Mouse (Mus musculus) MEL (cell line): ENCODE data around the gene Eid1. TPM values are rescaled to one million over a fixed set of nuclear protein-coding genes. Genes with fewer than 3 reads are reported as not detected.

Experiments
- DNase-seq: peaks from one replicate; pipeline ENCODE4 v3.0.0; 2011; ENCODE audit warnings: low read depth, low spot score
- H3K27ac ChIP-seq: 2 replicates; pipeline ENCODE4 v1.5.1; 2012; ENCODE audit warnings: low read depth, mild to moderate bottlenecking, control low read depth, low read length, moderate library complexity; ENCODE audit not compliant: control insufficient read depth
- H3K27me3 ChIP-seq, 2 experiments: fragments of 150-350 bp in 1 of 2; sonication (generic) in 1 of 2; 2 replicates each; pipeline ENCODE4 v1.6.1; 2012; ENCODE audit warnings: low read length in 2 of 2, mild to moderate bottlenecking in 2 of 2, improper control_type of control experiment in 1 of 2, moderate library complexity in 1 of 2; ENCODE audit not compliant: insufficient read depth in 2 of 2, control insufficient read depth in 1 of 2
- H3K36me3 ChIP-seq, 2 experiments: 2 replicates each; pipeline ENCODE4 v1.6.1; 2012 to 2014; ENCODE audit warnings: low read length in 2 of 2, improper control_type of control experiment in 1 of 2, inconsistent platforms in 1 of 2, mild to moderate bottlenecking in 1 of 2; ENCODE audit not compliant: insufficient read depth in 2 of 2, control insufficient read depth in 1 of 2
- H3K4me1 ChIP-seq, 2 experiments: fragments of 150-350 bp in 1 of 2; sonication (generic) in 1 of 2; 2 replicates each; pipeline ENCODE4 v1.6.1; 2012; ENCODE audit warnings: low read length in 2 of 2, improper control_type of control experiment in 1 of 2, mild to moderate bottlenecking in 1 of 2; ENCODE audit not compliant: insufficient read depth in 2 of 2, control insufficient read depth in 1 of 2
- H3K4me3 ChIP-seq, 2 experiments: fragments of 150-350 bp in 1 of 2; sonication (generic) in 1 of 2; 2 replicates each; pipeline ENCODE4 v1.5.1; 2012; ENCODE audit warnings: low read depth in 2 of 2, low read length in 2 of 2, mild to moderate bottlenecking in 2 of 2, moderate library complexity in 2 of 2, control low read depth in 1 of 2, improper control_type of control experiment in 1 of 2; ENCODE audit not compliant: control insufficient read depth in 1 of 2, insufficient read depth in 1 of 2
- H3K79me2 ChIP-seq: 2 replicates; pipeline ENCODE4 v1.6.1; 2012; ENCODE audit warnings: mild to moderate bottlenecking, low read length, moderate library complexity; ENCODE audit not compliant: control insufficient read depth, poor library complexity, insufficient read depth
- H3K9ac ChIP-seq: 2 replicates; pipeline ENCODE4 v1.6.1; 2012; ENCODE audit warnings: low read depth, mild to moderate bottlenecking, control low read depth, low read length, moderate library complexity; ENCODE audit not compliant: control insufficient read depth, poor library complexity, severe bottlenecking
- H3K9me3 ChIP-seq: fragments of 150-350 bp; sonication (generic); replicated peaks from 2 replicates; pipeline ENCODE4 v1.6.1; 2012; ENCODE audit warnings: mild to moderate bottlenecking, low read length, improper control_type of control experiment, moderate library complexity; ENCODE audit not compliant: insufficient read depth
- BHLHE40 ChIP-seq: IDR thresholded peaks from 2 replicates; pipeline ENCODE4 v1.6.1; 2012; ENCODE audit warnings: low read depth, mild to moderate bottlenecking, inconsistent platforms, low read length, improper control_type of control experiment, borderline replicate concordance
- CTCF ChIP-seq, 3 experiments: IDR thresholded peaks in 2 of 3; conservative IDR thresholded peaks in 1 of 3; 2 replicates each; pipeline ENCODE4 v1.5.1; 2011 to 2012; ENCODE audit warnings: low read length in 3 of 3, low read depth in 2 of 3, mild to moderate bottlenecking in 2 of 3, improper control_type of control experiment in 1 of 3, inconsistent platforms in 1 of 3, mixed read lengths in 1 of 3, moderate library complexity in 1 of 3; ENCODE audit not compliant: control insufficient read depth in 1 of 3, insufficient read depth in 1 of 3, poor library complexity in 1 of 3, severe bottlenecking in 1 of 3
- EP300 ChIP-seq, 2 experiments: IDR thresholded peaks; 2 replicates each; pipeline ENCODE4 v1.6.1; 2011; ENCODE audit warnings: improper control_type of control experiment in 2 of 2, low read length in 2 of 2, low read depth in 1 of 2, mild to moderate bottlenecking in 1 of 2
- GABPA ChIP-seq: IDR thresholded peaks from 2 replicates; pipeline ENCODE4 v1.6.1; 2012; ENCODE audit warnings: low read depth, mild to moderate bottlenecking, inconsistent platforms, low read length, improper control_type of control experiment, moderate library complexity
- GATA1 ChIP-seq: IDR thresholded peaks from 2 replicates; pipeline ENCODE4 v1.6.1; 2011; ENCODE audit warnings: low read depth, low read length, improper control_type of control experiment
- HCFC1 ChIP-seq: IDR thresholded peaks from 2 replicates; pipeline ENCODE4 v1.6.1; 2012; ENCODE audit warnings: low read depth, mild to moderate bottlenecking, inconsistent platforms, low read length, improper control_type of control experiment, moderate library complexity
- KAT2A ChIP-seq: conservative IDR thresholded peaks from 2 replicates; pipeline ENCODE4 v1.6.1; 2012; ENCODE audit warnings: low read depth, low read length, improper control_type of control experiment, inconsistent platforms
- MAZ ChIP-seq: IDR thresholded peaks from 2 replicates; pipeline ENCODE4 v1.6.1; 2012; ENCODE audit warnings: low read depth, mild to moderate bottlenecking, inconsistent platforms, low read length, improper control_type of control experiment
- MEF2A ChIP-seq: IDR thresholded peaks from 2 replicates; pipeline ENCODE4 v1.6.1; 2014; ENCODE audit warnings: low read depth, mild to moderate bottlenecking, inconsistent platforms, low read length, improper control_type of control experiment; ENCODE audit not compliant: poor library complexity, insufficient replicate concordance, severe bottlenecking; ENCODE audit errors: extremely low read depth
- MXI1 ChIP-seq: IDR thresholded peaks from 2 replicates; pipeline ENCODE4 v1.6.1; 2011; ENCODE audit warnings: mild to moderate bottlenecking, low read depth, low read length, improper control_type of control experiment
- NRF1 ChIP-seq: IDR thresholded peaks from 2 replicates; pipeline ENCODE4 v1.6.1; 2014; ENCODE audit warnings: low read depth, mild to moderate bottlenecking, inconsistent platforms, low read length, improper control_type of control experiment, moderate library complexity; ENCODE audit not compliant: poor library complexity, insufficient read depth, severe bottlenecking
- POLR2A ChIP-seq, 2 experiments: IDR thresholded peaks; 2 replicates each; pipeline ENCODE4 v1.6.1; 2011 to 2012; ENCODE audit warnings: low read length in 2 of 2, mild to moderate bottlenecking in 2 of 2, control low read depth in 1 of 2, improper control_type of control experiment in 1 of 2, low read depth in 1 of 2, moderate library complexity in 1 of 2; ENCODE audit not compliant: control insufficient read depth in 1 of 2, insufficient read depth in 1 of 2, poor library complexity in 1 of 2
- POLR2AphosphoS2 ChIP-seq: IDR thresholded peaks from 2 replicates; pipeline ENCODE4 v1.6.1; 2011; ENCODE audit warnings: low read length, improper control_type of control experiment
- POLR2AphosphoS5 ChIP-seq: IDR thresholded peaks from 2 replicates; pipeline ENCODE4 v1.6.1; 2012; ENCODE audit warnings: low read depth, borderline replicate concordance, mild to moderate bottlenecking, inconsistent platforms, low read length, moderate library complexity, mixed read lengths
- RAD21 ChIP-seq: IDR thresholded peaks from 2 replicates; pipeline ENCODE4 v1.6.1; 2011; ENCODE audit warnings: mild to moderate bottlenecking, low read depth, low read length, improper control_type of control experiment
- RCOR1 ChIP-seq: IDR thresholded peaks from 2 replicates; pipeline ENCODE4 v1.6.1; 2012; ENCODE audit warnings: low read depth, mild to moderate bottlenecking, inconsistent platforms, low read length, improper control_type of control experiment
- SMC3 ChIP-seq: IDR thresholded peaks from 2 replicates; pipeline ENCODE4 v1.6.1; 2011; ENCODE audit warnings: low read depth, low read length, improper control_type of control experiment
- TAL1 ChIP-seq: IDR thresholded peaks from 2 replicates; pipeline ENCODE4 v1.6.1; 2012; ENCODE audit warnings: mild to moderate bottlenecking, inconsistent platforms, low read length, moderate library complexity, mixed read lengths
- TBP ChIP-seq: IDR thresholded peaks from 2 replicates; pipeline ENCODE4 v1.8.0; 2011; ENCODE audit warnings: low read depth, low read length, improper control_type of control experiment
- UBTF ChIP-seq: IDR thresholded peaks from 2 replicates; pipeline ENCODE4 v1.6.1; 2012; ENCODE audit warnings: low read depth, mild to moderate bottlenecking, inconsistent platforms, low read length, improper control_type of control experiment, moderate library complexity, borderline replicate concordance; ENCODE audit not compliant: insufficient read depth
- USF1 ChIP-seq: IDR thresholded peaks from 2 replicates; pipeline ENCODE4 v1.6.1; 2014; ENCODE audit warnings: low read depth, mild to moderate bottlenecking, inconsistent platforms, low read length, improper control_type of control experiment, moderate library complexity
- ZC3H11A ChIP-seq: IDR thresholded peaks from 2 replicates; pipeline ENCODE4 v1.6.1; 2012; ENCODE audit warnings: low read depth, mild to moderate bottlenecking, inconsistent platforms, low read length, improper control_type of control experiment
- polyA plus RNA-seq, 2 experiments: library from polyadenylated mRNA; stranded (reverse) in 1 of 2; unstranded in 1 of 2; fragments of >175 nt in 1 of 2; fragments of >200 nt in 1 of 2; gene quantifications; 2 replicates each; pipeline versions ENCODE4 v1.2.1 to v1.2.4; 2012; ENCODE audit warnings: low replicate concordance in 2 of 2, low read depth in 1 of 2; ENCODE audit not compliant: insufficient read length in 2 of 2, insufficient read depth in 1 of 2, missing spikeins in 1 of 2
- total RNA-seq: library from RNA; depleted of rRNA; stranded (reverse); fragments of 300-350 nt; gene quantifications from 2 replicates; pipeline ENCODE4 v1.2.3, GENCODE M21; 2012

Eid1 gene
- total and polyA plus RNA-seq, 3 experiments, result 16.4 to 33.9 TPM; not detected in 1

- Histone ChIP-seq H3K27me3 (no peaks in the 10 kb centered on the region), H3K79me2 (peaks cover 9% of the 10 kb centered on the region), H3K27ac (no peak overlapping the region), H3K9me3 (no peaks in the 10 kb centered on the region), H3K4me3 (no peak overlapping the region), H3K4me1 (peaks cover 16 to 19% of the 10 kb centered on the region in 2 experiments), H3K9ac (no peak overlapping the region), H3K36me3 (peaks cover 0 to 32% of the 10 kb centered on the region in 2 experiments; a peak in 2 of 4 replicates)
- DNase-seq, result peak; percentile 70
- peak; percentile 7 to 55 (median 42); a peak in 4 of 6 replicates for TF ChIP-seq CTCF (IDR thresholded peaks at IDR 0.05 in 2 of 3, conservative IDR thresholded peaks at IDR 0.05 in 1 of 3; ENCODE audit: control insufficient read depth in 1 of 3, insufficient read depth in 1 of 3, low read depth in 2 of 3, low read length in 3 of 3, poor library complexity in 1 of 3, severe bottlenecking in 1 of 3)
- no peak for TF ChIP-seq BHLHE40
Measured at GRCm38 (mm10) chr2:125670846-125671245, 2.0 kb upstream of the Eid1 start.

- no peak for DNase-seq
- peak overlapping the region; percentile 68 to 87 for H3K4me3 ChIP-seq
Measured at GRCm38 (mm10) chr2:125672568-125672956, 333 bp upstream of the Eid1 start.

GRCm38 (mm10) chr2:125681811-125682210 is 8.9 kb downstream of the Eid1 start:
- H3K4me3 ChIP-seq, result no peak overlapping the region
- TF ChIP-seq EP300 (IDR thresholded peaks at IDR 0.05; ENCODE audit: low read depth in 1 of 2, low read length in 2 of 2) (no peak), KAT2A (no peak), NRF1 (no peak), GATA1 (no peak), CTCF (IDR thresholded peaks at IDR 0.05 in 2 of 3, conservative IDR thresholded peaks at IDR 0.05 in 1 of 3; ENCODE audit: control insufficient read depth in 1 of 3, insufficient read depth in 1 of 3, low read depth in 2 of 3, low read length in 3 of 3, poor library complexity in 1 of 3, severe bottlenecking in 1 of 3) (no peak), USF1 (no peak), TBP (no peak), MAZ (no peak), MEF2A (no peak), RAD21 (no peak), TAL1 (no peak), HCFC1 (no peak), RCOR1 (no peak), ZC3H11A (no peak), SMC3 (no peak), POLR2AphosphoS5 (no peak), POLR2AphosphoS2 (no peak)
- H3K27ac ChIP-seq, result no peak overlapping the region
- no peaks in the 10 kb centered on the region for H3K9me3 ChIP-seq
- no peaks in the 10 kb centered on the region for H3K79me2 ChIP-seq
- H3K36me3 ChIP-seq, result no peaks in the 10 kb centered on the region
- DNase-seq, result no peak
- H3K4me1 ChIP-seq, result no peaks in the 10 kb centered on the region
- H3K9ac ChIP-seq, result no peak overlapping the region
- H3K27me3 ChIP-seq, result peaks cover 1 to 3% of the 10 kb centered on the region in 2 experiments; a peak in 2 of 4 replicates

More at GRCm38 (mm10) chr2:125672568-125672956, 333 bp upstream of the Eid1 start:
- peak overlapping the region; percentile 73 for H3K27ac ChIP-seq
- H3K9ac ChIP-seq, result peak overlapping the region; percentile 91
- H3K9me3 ChIP-seq, result no peaks in the 10 kb centered on the region
- H3K36me3 ChIP-seq, result peaks cover 0 to 18% of the 10 kb centered on the region in 2 experiments; a peak in 2 of 4 replicates
- no peaks in the 10 kb centered on the region for H3K27me3 ChIP-seq
- peaks cover 9% of the 10 kb centered on the region for H3K79me2 ChIP-seq
- TF ChIP-seq POLR2A (IDR thresholded peaks at IDR 0.05; ENCODE audit: control insufficient read depth in 1 of 2, insufficient read depth in 1 of 2, low read depth in 1 of 2, low read length in 2 of 2, poor library complexity in 1 of 2), result no peak
- no peak for TF ChIP-seq UBTF
- no peak for TF ChIP-seq GABPA
- no peak for TF ChIP-seq MXI1
- H3K4me1 ChIP-seq, result peaks cover 9 to 17% of the 10 kb centered on the region in 2 experiments
